Mouse (Mus musculus): ENCODE results near the gene Gm20696. TPM values are rescaled to one million over a fixed set of nuclear protein-coding genes. Genes with fewer than 3 reads are reported as not detected.

Gene Gm20696
- polyA plus RNA-seq, 1 experiment: not detected

- Histone ChIP-seq H3K27me3 (ENCODE audit: control insufficient read depth) (no peaks in the 10 kb centered on the region), H3K36me3 (ENCODE audit: control insufficient read depth) (no peaks in the 10 kb centered on the region), H3K4me1 (ENCODE audit: control insufficient read depth) (no peaks in the 10 kb centered on the region), H3K4me3 (replicated peaks) (no peak overlapping the region), H3K9me3 (ENCODE audit: control insufficient read depth, low read length) (no peaks in the 10 kb centered on the region)
- TF ChIP-seq TAL1 (IDR thresholded peaks at IDR 0.05; ENCODE audit: low read length) (no peak), GATA1 (IDR thresholded peaks at IDR 0.05; ENCODE audit: low read length) (no peak)
Measured at GRCm38 (mm10) chr6:99402941-99403340, 263.7 kb downstream of the Gm20696 start.

GRCm38 (mm10) chr6:99402370-99402769 lies 264.2 kb downstream of the Gm20696 start:
- no peaks in the 10 kb centered on the region for H3K27me3 ChIP-seq (ENCODE audit: control insufficient read depth)
- H3K4me1 ChIP-seq (ENCODE audit: control insufficient read depth): no peaks in the 10 kb centered on the region
- no peaks in the 10 kb centered on the region for H3K9me3 ChIP-seq (ENCODE audit: control insufficient read depth, low read length)
- H3K4me3 ChIP-seq (replicated peaks): no peak overlapping the region
- H3K36me3 ChIP-seq (ENCODE audit: control insufficient read depth): no peaks in the 10 kb centered on the region
- TF ChIP-seq GATA1 (IDR thresholded peaks at IDR 0.05; ENCODE audit: low read length) (no peak), TAL1 (IDR thresholded peaks at IDR 0.05; ENCODE audit: low read length) (no peak)

GRCm38 (mm10) chr6:99401801-99402200 lies 264.8 kb downstream of the Gm20696 start:
- Histone ChIP-seq H3K4me1 (ENCODE audit: control insufficient read depth) (no peaks in the 10 kb centered on the region), H3K36me3 (ENCODE audit: control insufficient read depth) (no peaks in the 10 kb centered on the region), H3K9me3 (ENCODE audit: control insufficient read depth, low read length) (no peaks in the 10 kb centered on the region), H3K27me3 (ENCODE audit: control insufficient read depth) (no peaks in the 10 kb centered on the region), H3K4me3 (replicated peaks) (no peak overlapping the region)
- no peak for TF ChIP-seq TAL1 (IDR thresholded peaks at IDR 0.05; ENCODE audit: low read length)
- TF ChIP-seq GATA1 (IDR thresholded peaks at IDR 0.05; ENCODE audit: low read length): no peak

DNA sequence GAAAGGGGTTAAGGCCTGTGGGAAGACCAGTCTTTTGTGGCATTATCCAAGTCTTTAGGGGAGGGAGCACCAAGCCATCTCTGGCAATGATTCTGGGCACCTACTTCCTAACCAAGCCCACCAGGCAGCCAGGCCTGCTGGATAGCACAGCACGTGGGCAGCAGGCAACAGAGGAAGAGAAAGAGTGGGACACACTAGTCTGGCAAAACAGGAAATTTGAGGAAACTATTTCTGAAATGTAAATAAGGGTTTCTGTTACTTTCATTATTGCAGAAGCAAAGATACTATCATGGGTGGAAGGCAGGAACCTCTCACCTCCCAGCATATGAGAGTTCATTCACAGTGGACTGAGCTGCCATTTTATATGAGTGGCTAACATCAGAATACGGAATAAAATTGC lies 265.4 kb downstream of the Gm20696 start:
- no peaks in the 10 kb centered on the region for H3K27me3 ChIP-seq (ENCODE audit: control insufficient read depth)
- no peaks in the 10 kb centered on the region for H3K9me3 ChIP-seq (ENCODE audit: control insufficient read depth, low read length)
- no peak for TF ChIP-seq GATA1 (IDR thresholded peaks at IDR 0.05; ENCODE audit: low read length)
- no peak for TF ChIP-seq TAL1 (IDR thresholded peaks at IDR 0.05; ENCODE audit: low read length)
- H3K4me3 ChIP-seq (replicated peaks): no peak overlapping the region
- no peaks in the 10 kb centered on the region for H3K36me3 ChIP-seq (ENCODE audit: control insufficient read depth)
- no peaks in the 10 kb centered on the region for H3K4me1 ChIP-seq (ENCODE audit: control insufficient read depth)

DNA sequence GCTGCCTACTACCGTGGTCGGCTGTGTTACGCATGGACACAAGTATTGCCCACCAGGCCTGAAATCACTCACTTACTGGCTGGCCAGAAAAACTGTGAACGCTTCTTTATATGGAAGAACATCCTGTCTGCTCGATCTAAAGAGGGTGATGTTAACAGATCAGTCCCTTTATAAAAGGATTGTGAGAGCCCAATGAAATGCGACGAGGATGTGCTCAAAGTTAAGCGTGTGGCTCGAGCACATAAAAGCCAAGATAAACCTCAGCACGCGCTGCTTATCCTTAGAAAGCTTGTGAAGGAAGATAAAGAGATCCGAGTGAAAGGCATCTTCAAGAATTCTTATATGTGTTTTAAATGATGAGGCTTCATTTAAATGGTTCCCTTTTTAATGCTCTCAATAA lies 270.9 kb downstream of the Gm20696 start:
- no peaks in the 10 kb centered on the region for H3K9me3 ChIP-seq (ENCODE audit: control insufficient read depth, low read length)
- H3K4me1 ChIP-seq (ENCODE audit: control insufficient read depth): no peaks in the 10 kb centered on the region
- H3K27me3 ChIP-seq (ENCODE audit: control insufficient read depth): no peaks in the 10 kb centered on the region
- no peak for TF ChIP-seq TAL1 (IDR thresholded peaks at IDR 0.05; ENCODE audit: low read length)
- TF ChIP-seq GATA1 (IDR thresholded peaks at IDR 0.05; ENCODE audit: low read length): no peak
- no peaks in the 10 kb centered on the region for H3K36me3 ChIP-seq (ENCODE audit: control insufficient read depth)
- no peak overlapping the region for H3K4me3 ChIP-seq (replicated peaks)

GRCm38 (mm10) chr6:99394801-99395200 lies 271.8 kb downstream of the Gm20696 start:
- TF ChIP-seq GATA1 (IDR thresholded peaks at IDR 0.05; ENCODE audit: low read length): no peak
- no peak for TF ChIP-seq TAL1 (IDR thresholded peaks at IDR 0.05; ENCODE audit: low read length)
- H3K27me3 ChIP-seq (ENCODE audit: control insufficient read depth): no peaks in the 10 kb centered on the region
- no peaks in the 10 kb centered on the region for H3K9me3 ChIP-seq (ENCODE audit: control insufficient read depth, low read length)
- no peaks in the 10 kb centered on the region; the same call in 1 of the 2 replicates for H3K36me3 ChIP-seq (ENCODE audit: control insufficient read depth)
- no peaks in the 10 kb centered on the region for H3K4me1 ChIP-seq (ENCODE audit: control insufficient read depth)
- no peak overlapping the region for H3K4me3 ChIP-seq (replicated peaks)

DNA sequence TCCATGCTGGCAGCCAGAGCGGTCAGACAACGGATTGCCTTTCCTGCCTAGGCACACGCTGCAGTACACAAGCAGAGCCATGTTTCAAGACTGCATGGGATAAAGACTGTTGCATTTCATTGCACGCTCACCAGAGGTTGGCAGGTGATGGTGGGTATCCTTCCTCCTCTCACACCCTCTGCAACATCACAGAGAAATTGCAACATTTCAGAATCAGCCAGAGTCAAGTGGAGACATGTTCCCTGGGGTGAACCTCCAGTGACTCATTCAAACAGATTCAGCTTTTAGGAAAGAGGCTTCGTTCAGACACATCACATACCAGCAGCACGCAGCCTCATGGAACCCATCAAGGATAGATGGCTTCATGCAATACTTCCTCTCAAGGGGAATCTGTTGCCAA lies 274.1 kb downstream of the Gm20696 start:
- Histone ChIP-seq H3K4me1 (ENCODE audit: control insufficient read depth) (no peaks in the 10 kb centered on the region), H3K9me3 (ENCODE audit: control insufficient read depth, low read length) (no peaks in the 10 kb centered on the region)
- TF ChIP-seq GATA1 (IDR thresholded peaks at IDR 0.05; ENCODE audit: low read length) (no peak), TAL1 (IDR thresholded peaks at IDR 0.05; ENCODE audit: low read length) (no peak)

DNA sequence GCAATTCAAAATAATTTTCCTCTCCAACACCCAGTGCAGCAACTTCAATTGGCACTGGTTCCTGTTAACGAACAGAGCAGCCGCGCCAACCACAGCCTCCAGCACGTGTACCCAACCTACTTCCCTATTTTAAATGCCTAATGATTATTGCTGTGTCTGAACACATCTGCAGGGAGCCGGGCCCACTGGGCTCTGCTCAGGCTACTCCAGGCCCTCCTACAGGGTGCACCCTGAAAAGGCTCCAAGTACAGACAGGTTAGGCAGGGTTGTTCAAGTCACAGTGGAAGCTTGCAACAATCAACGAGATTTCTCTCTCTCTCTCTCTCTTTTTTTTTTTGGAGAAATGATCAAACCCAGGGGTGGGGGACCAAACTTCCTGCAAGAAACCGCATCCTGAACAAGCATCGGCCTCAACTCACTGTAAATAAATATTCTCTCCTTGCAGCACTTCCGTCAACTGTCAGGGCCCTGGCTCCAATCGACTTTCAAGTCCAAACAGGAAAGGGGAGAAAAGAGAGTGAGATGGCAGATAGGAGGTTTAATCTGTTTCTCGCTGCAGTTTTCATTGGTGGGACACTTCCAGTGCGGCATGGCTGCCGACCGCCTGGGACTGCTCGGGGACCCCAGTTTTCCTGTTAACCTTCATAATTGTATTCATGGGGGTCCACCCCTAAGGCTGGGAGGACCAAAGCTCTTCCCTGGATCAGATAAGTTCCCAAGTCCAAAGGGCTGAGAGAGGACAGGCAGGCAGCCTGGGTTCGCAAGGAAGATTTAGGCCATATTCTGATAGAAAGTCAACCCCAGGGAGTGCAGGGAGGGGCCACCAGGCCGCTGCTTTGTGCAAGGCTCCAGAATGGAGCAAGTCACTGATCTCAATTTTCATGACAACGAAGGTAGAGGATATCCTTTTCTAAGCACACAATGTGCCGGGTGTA lies 277.6 kb downstream of the Gm20696 start:
- H3K27me3 ChIP-seq (ENCODE audit: control insufficient read depth): no peaks in the 10 kb centered on the region
- no peaks in the 10 kb centered on the region for H3K9me3 ChIP-seq (ENCODE audit: control insufficient read depth, low read length)
- TF ChIP-seq GATA1 (IDR thresholded peaks at IDR 0.05; ENCODE audit: low read length) (no peak), TAL1 (IDR thresholded peaks at IDR 0.05; ENCODE audit: low read length) (no peak)
- H3K4me1 ChIP-seq (ENCODE audit: control insufficient read depth): no peaks in the 10 kb centered on the region
- no peak overlapping the region for H3K4me3 ChIP-seq (replicated peaks)
- no peaks in the 10 kb centered on the region; the same call in 1 of the 2 replicates for H3K36me3 ChIP-seq (ENCODE audit: control insufficient read depth)

More for the DNA sequence above, 274.1 kb downstream of the Gm20696 start:
- Histone ChIP-seq H3K36me3 (ENCODE audit: control insufficient read depth) (no peaks in the 10 kb centered on the region; the same call in 1 of the 2 replicates), H3K27me3 (ENCODE audit: control insufficient read depth) (no peaks in the 10 kb centered on the region), H3K4me3 (replicated peaks) (no peak overlapping the region)

DNA sequence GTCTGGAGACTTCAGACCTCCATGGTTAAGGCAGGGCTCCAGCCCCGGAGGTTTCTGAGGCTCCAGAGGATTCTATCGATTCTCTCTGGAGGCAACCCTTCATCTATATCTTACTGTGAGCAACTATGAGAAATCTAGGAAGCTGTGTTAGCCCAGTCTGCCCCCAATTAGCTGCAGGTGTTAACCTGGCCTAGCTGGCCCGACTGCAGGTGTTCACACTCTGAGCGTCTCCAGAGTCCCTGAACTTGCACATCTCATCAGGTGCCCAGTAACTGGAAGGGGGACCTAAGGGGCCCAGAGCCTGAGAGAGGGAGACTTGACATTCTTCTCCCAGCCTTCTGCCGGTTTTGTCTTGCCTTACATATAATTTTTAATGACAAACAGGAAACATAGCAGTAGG lies 278.6 kb downstream of the Gm20696 start:
- H3K4me1 ChIP-seq (ENCODE audit: control insufficient read depth): no peaks in the 10 kb centered on the region

More for the DNA sequence above, 278.6 kb downstream of the Gm20696 start:
- no peaks in the 10 kb centered on the region; the same call in 1 of the 2 replicates for H3K36me3 ChIP-seq (ENCODE audit: control insufficient read depth)
- H3K4me3 ChIP-seq (replicated peaks): no peak overlapping the region
- no peaks in the 10 kb centered on the region for H3K27me3 ChIP-seq (ENCODE audit: control insufficient read depth)
- no peaks in the 10 kb centered on the region for H3K9me3 ChIP-seq (ENCODE audit: control insufficient read depth, low read length)
- no peak for TF ChIP-seq GATA1 (IDR thresholded peaks at IDR 0.05; ENCODE audit: low read length)
- TF ChIP-seq TAL1 (IDR thresholded peaks at IDR 0.05; ENCODE audit: low read length): no peak
